Mouse (Mus musculus): ENCODE results near the gene Cggbp1.

Gene Cggbp1

DNA sequence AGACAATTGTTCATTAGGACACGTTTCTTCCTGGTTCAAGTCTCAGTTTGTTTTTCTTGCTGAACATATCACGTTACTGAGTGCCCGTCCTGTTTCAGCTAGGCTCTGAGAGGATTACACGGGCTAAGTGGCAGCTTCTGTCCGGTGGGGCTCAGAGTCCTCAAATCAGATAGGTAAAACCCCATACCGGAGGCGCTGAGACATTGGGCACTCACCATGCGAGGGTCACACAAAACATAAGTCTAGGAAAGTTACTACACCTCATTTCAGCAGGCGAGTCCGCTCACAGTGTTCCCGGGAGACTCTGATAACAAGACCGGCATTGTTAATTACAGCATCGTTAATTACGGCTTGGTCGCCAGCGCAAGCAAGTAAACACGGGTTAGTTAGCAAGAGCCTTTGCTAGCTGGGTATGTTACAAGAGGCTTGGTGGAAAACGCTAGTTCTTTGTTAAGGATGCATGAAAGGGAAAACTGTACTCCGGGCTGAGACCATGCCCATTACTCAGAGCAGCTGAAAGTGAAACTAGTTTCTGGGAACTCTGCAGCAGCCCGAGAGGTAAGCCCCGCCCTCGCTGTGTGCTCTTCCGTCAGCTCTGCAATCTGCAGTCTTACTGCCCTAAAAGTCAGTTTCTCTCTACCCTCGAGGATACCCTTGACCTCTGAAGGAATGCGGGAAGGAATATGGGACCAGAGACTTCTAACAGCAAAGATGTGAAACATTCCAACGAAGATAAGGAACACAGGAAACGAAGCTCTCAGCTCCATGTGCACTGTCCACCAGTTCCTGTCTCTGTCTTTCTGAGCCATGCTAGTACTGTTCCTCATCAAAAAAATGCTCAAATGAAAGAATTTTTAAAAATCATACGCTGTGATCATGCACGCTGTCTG is 21.9 kb downstream of the Cggbp1 start:
- peak; percentile 78 for DNase-seq (ENCODE audit: low spot score)

DNA sequence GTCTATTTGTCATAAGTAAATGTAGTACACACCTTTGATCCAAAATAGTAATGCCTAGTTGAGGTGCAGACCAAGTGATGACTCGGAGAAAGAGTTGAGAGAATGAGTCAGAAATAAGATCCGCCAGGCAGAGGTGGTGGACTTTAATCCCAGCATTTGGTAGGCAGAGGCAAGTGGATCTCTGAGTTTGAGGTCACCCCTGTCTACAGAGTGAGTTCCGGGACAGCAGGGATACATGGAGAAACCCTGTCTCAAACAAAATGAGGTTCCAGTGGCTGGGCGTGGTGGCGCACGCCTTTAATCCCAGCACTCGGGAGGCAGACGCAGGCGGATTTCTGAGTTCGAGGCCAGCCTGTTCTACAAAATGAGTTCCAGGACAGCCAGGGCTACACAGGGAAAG is 23.6 kb downstream of the Cggbp1 start:
- no peak for DNase-seq (ENCODE audit: low spot score)

DNA sequence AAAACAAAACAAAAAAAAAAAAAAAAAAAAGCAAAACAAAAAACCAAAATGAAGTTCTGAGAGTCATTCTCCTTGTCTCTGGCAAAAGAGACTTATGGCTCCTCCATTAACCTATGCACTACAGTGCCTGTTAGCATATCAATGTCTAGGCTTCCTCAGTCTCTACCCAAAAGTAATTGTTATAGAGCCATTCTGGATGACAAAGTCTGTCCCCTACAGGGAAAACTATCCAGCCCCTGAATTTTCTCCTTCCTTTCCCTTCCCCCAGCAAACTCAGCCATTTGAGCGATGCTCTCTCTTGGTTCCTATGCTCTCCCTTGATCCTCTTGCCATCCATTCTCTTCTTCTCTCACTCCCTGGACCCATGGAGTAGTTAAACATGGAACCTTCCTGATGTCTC is 24.0 kb downstream of the Cggbp1 start:
- DNase-seq (ENCODE audit: low spot score) = no peak

DNA sequence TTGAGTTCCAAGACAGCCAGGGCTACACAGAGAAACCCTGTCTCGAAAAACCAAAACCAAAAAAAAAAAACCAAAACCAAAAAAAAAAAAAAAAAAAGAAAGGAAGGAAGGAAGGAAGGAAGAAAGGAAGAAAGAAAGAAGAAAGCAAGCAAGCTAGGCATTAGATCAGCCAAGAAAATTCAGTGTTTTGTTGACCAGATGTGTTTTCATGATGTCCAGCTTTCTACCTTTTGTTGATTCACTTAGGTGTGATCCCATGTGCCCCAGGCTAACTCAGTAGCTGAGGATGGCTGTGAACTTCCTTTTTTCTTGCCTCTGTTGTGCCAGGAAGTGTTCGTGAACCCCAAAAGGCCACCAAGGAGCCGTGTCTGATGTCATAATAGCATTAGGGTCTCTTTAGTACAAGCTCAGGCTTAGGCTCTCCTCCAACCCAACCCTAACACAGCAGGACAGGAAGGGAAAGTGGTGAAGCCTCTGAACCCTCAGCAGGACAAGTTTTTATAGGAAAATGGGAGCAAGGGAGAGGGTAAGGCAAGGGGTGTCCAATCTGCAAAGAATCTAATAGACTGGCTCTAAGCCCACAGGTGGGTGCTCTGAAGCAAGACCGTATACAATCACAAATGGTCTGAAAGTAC is 25.0 kb downstream of the Cggbp1 start:
- DNase-seq (ENCODE audit: low spot score) = no peak

DNA sequence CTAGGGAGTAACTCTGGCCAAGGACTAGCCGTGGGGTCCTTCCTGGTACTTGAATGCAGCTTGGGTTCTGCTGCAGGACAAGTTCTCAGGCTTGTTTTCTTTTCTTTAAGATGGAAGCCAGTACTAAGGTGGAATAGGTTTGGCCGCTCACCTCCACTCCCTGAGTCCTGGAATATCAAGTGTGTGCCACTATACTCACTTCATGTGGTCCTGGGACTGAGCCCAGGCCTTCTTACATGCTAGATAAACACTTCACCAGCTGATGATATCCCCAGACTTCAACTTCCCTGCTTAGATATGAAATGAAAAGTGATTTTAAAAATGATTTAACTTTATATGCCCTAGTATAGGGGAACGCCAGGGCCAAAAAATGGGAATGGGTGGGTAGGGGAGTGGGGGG is 25.5 kb downstream of the Cggbp1 start:
- DNase-seq (ENCODE audit: low spot score) = no peak

DNA sequence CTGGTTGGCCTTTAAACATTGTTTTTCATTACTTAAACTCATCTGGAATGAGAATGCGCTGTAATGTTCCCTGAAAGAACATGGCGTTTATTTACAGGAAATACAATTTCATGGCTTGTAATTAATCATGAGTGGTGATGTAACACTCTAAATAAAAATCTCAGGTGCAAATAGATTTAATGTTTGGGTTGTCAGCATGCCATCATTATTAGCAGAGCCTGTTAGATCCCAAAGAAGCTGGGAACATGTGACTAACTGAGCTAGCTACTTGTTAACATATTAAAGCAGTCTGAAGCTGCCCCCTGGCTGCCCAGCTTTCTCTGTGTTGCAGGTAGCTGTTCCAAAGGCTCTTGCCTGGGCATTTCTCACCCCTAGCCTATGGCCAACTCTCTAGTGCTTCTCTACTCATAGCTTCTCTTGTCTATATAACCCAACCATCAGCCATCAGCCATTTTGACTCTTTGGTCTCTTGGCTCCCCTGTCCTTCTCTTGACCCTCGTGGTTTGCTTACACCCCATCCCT is 26.9 kb downstream of the Cggbp1 start:
- no peak for DNase-seq (ENCODE audit: low spot score)

DNA sequence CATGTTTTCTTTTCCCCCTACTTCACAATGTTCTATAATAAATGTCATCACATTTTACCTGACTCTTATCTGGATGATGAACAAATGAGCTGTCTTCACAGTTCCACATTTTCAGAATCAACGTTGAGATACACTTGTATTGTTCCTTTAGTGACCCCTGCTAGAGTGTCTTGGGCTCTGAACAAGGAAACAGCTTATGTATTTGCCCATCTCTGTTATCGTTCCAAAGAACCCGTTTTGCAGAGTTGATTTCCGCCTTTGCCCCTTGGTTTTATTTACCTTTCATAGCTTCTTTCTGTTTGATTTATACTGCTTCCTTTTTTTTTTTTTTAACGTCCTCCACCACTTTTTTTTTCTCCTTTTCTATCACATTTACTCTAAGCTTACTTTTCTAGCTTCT is 27.9 kb downstream of the Cggbp1 start:
- no peak for DNase-seq (ENCODE audit: low spot score)

DNA sequence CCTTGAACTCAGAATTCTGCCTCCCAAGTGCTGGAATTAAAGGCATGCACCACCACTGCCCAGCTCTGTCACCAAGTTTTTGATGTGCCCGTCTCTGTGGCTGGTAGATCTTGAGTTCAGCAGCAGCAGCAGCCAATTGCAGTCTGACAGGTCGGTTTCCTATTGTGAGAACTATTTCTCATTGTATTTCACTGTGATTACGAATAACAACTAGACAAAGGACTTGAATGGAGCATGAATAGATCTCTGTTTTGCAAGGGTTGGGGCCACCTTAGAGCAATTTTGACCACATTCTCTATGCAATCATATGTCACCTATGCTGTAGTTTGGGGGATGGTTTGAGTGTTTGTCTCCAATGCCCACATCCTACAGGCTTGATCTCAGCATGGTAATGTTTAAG is 29.2 kb downstream of the Cggbp1 start:
- no peak for DNase-seq (ENCODE audit: low spot score)

DNA sequence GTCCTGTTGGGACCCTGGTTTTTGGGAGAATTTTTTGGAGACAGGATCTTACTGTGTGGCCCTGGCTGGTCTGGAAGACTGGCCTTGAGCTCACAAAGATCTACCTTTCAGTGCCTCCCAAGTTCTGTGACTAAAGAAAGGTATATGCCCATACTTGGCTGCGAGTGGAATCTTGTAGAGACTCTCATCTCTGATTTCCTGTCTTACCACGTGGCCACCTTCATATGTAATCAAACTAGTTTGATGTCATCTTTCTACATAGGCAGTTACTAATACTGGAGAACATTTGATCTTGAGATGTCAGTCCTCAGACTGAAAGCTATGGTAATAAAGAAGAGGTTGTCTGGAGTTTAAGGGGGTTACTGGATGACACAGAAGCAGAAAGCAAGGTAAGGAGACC is 29.6 kb downstream of the Cggbp1 start:
- DNase-seq (ENCODE audit: low spot score) = no peak

DNA sequence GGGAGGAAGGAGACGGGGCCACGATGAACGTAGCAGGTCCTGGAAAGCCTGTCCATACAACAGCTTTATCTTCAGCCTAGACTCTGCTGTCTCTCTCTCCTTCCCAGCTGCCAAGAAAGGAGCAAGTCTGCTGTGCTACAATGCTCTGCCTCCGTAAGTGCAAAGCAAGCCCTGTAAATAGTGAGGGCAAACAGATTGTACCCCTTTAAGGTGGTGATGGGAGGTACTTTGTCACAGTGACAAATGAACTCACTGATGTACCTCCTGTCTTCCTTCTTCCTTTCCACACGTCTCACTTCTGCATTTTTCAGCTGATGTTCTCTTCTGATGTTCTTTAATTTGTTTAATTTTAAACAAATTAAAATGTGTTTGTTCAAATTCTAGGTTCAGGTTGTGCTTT is 32.1 kb downstream of the Cggbp1 start:
- DNase-seq (ENCODE audit: low spot score) = no peak

DNA sequence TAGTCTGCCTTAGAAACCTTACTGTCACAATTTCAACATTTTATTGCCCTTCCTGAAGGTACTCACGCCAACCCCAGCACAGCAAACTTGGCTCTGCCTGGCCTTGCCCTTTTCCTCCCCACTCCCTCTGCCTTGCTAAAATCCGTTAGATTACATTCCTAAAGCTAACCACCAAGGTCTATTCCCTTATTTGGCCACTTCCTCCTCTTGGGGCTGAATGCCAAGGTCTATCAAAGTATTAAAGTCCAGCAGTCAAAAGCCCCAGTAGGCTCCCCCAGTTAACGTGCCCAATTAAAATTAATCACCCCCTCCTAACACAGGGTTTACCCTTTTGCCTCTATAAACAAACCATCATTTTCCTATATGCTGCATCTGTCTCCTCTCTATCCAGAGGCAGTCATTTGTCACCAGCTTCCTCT is 32.6 kb downstream of the Cggbp1 start:
- no peak for DNase-seq (ENCODE audit: low spot score)

DNA sequence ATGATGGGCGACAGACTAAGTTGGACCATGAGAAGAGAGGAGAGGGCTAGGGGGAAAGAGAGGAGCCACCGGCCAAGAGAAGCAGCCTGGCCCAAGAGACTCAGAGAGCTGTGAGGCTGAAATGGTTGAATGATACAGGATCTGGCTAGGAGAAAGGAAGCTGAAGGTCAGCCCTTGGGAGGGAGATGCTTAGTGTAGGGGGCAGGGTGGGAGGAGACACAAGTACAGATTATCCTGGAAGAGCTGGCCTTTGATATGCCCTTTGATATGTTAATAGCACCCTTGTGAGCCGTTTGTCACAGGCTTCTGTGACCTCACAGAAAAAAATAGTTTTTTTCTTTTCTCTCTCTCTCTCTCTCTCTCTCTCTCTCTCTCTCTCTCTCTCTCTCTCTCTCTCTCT is 33.3 kb downstream of the Cggbp1 start:
- DNase-seq (ENCODE audit: low spot score) = no peak

DNA sequence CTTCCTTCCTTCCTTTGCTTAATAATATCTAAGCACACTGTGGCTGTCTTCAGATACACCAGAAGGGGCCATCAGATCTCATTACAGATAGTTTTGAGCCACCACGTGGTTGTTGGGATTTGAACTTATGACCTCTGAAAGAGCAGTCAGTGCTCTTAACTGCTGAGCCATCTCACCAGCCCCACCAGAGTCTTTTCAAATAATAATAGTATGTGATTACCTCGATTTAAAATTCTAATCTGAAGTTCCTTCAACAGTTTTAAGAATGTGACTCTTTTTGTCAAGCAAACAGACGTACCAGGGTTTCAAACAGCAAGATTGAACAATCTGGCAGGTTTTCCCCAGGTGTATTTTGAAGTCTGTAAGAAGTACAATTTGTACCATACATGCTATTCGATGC is 33.8 kb downstream of the Cggbp1 start:
- DNase-seq (ENCODE audit: low spot score) = no peak

DNA sequence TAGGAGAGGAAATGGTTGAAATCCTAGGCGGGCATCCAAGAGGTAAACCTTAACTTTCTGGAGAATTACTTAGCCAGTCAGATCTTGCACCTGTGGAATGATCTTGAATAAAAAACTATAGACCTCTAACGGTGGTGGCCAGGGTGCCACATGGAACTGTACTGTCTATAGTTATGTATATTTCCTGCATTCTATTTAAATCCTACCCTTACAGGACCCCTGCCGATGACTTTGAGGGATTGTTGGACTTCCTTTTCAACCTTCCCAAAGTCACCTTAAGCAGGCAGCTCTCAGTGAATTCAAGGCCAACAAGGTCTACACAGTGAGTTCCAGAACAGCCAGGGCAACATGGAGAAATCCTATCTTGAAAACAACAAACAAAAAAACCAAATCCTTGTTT is 37.7 kb downstream of the Cggbp1 start:
- DNase-seq (ENCODE audit: low spot score) = no peak

DNA sequence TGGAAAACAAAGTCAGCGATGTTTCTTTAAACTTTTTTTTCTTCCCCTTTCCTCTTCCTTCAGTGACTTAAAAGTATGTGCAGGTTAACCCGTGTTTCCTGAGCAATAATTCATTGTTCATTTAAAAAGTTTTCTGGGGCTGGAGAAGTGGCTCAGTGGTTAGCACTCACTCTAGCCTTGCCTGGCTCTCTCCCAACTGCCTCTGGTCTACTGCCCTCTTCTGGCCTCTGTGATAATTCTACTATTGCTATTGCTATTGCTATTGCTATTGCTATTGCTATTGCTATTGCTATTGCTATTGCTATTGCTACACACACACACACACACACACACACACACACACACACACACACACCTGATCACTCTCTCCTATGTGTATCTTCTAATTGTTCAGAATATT is 47.3 kb downstream of the Cggbp1 start:
- no peak for DNase-seq (ENCODE audit: low spot score)

DNA sequence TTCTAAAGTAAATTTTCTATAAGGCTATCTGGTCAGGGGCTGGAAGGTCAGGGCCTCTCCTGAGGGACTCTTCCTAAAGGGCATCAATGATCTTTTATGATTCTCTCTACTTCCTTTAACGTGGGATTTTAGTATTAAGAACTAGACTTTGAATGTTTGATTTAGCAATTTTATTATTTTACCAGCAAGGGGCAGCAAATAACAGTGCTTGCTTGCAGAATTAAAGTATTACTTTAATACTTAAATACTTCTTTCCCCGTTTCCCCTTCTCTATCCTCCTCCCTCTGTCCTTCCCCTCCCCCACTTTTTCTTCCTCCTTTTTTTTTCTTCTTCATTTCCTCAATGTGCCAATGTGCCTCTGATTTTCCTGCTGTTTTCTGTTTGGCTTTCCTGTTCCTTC is 51.5 kb downstream of the Cggbp1 start:
- DNase-seq (ENCODE audit: low spot score) = no peak

DNA sequence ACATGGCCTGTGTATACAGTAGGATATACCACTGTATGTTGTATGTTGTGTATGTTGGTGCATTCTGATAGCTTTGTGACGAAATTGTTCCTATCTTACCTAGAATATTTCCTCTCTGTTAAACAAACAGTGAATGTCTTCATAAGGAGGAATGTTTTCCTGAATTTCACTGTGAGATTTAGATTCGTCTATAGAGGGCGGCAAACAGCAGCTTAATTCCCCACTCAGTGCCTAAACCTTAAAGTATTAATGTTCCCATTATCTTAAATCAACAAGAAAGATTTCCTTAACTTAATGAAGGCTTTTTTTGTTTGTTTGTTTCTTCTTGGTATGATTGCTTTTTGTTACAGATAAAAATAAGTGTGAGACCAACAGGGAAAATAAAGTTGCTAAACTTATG is 55.3 kb downstream of the Cggbp1 start:
- DNase-seq (ENCODE audit: low spot score) = no peak

DNA sequence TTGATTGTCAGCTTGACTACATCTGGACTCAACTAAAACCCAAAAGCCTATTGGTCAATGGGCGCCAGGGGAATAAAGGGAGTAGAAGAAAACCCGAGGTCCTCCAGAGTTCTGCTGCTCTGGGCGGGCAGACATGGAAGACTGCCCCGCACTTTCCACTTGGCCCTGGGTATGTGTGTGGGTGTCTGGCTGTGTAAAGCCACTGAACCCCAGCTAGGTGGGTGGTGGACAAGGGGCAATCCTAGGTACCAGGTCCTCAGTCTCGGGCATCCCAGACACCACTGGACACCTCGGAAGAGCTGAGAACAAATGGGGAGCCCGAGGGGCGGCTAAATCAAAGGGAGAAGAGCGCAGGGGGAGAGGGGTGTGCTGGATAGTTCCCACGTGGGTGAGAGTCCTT is 57.0 kb downstream of the Cggbp1 start:
- DNase-seq (ENCODE audit: low spot score) = no peak
